22 mouse cellular contexts compared by ENCODE assay signal in the genomic region with DNA sequence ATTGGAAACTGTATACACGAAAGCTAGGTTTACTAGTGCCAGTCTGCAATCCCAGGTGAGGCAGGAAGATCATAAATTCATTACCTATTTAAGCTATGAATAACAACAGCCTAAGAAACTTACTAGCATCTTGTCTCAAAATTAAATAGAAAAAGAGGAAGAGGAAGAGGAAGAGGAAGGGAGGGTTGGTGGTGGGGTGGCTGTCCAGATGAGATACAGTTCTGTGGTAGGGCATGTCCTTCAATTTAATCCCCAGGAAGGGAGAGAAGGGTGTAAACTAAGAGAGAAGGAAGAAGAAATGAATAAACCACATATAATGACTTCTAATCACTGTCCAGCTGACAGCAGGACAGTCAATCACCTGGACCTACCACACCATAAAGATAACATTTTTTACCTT.
DNase-seq lines count a peak whose midpoint lies in the region; ATAC-seq and TF ChIP-seq lines count a peak whose summit lies in the region.
"Had no signal": no experiment of that assay in that cellular context is flagged by ENCODE, and none has a peak within 500 bp of the region (broad histone marks: within the 10 kb centered on the region; RNA-seq: fewer than 3 reads in every experiment).

No protein-coding gene starts in this region.

- no peak for TF ChIP-seq POLR2A in MEL (IDR thresholded peaks at IDR 0.05; ENCODE audit: control insufficient read depth in 1 of 2, insufficient read depth in 1 of 2, low read depth in 1 of 2, low read length in 2 of 2, poor library complexity in 1 of 2)

- DNase-seq in A20 (ENCODE audit: low read depth, low spot score) (peak; percentile 39), MEL (ENCODE audit: low read depth, low spot score) (peak; percentile 81)
- no peak for DNase-seq in adrenal gland, adult 18-20 months (ENCODE audit: low spot score in 2 of 2)
- DNase-seq in cerebellum, adult 9-10 months: no peak
- no peak for DNase-seq in layer of hippocampus, adult 9-10 months (ENCODE audit: low spot score)
- DNase-seq: adrenal gland, postnatal 10 days; cerebellum, adult 11-12 months; cerebellum, adult 9-11 months; cerebellum, postnatal 36 days; embryo, embryonic 11 days; gastrocnemius, postnatal 36 days; heart, adult 18-20 months; heart, postnatal 10 days; heart, postnatal 4 days had no signal

- peak overlapping the region; percentile 79 for H3K27ac ChIP-seq in MEL (ENCODE audit: control insufficient read depth, low read depth, low read length)
- H3K27ac ChIP-seq: embryonic facial prominence, embryonic 15.5 days; forebrain, embryonic 10.5 days; heart, embryonic 10.5 days; hindbrain, embryonic 14.5 days had no signal

- H3K36me3 ChIP-seq in MEL (ENCODE audit: control insufficient read depth in 1 of 2, insufficient read depth in 2 of 2, low read length in 2 of 2): peaks cover 0 to 49% of the 10 kb centered on the region in 2 experiments; a peak in 2 of 4 replicates
- H3K36me3 ChIP-seq: forebrain, embryonic 10.5 days had no signal

- no peaks in the 10 kb centered on the region; the same call in 1 of the 2 replicates for H3K79me2 ChIP-seq in MEL (ENCODE audit: control insufficient read depth, insufficient read depth, low read length, poor library complexity)

- peak; percentile 61 to 67 for ATAC-seq in hematopoietic stem cell, adult 5-6 weeks (replicated peaks in 1 of 2; ENCODE audit: insufficient read depth in 1 of 2, low FRiP score in 2 of 2, low TSS enrichment in 1 of 2, low read depth in 1 of 2, poor library complexity in 2 of 2, severe bottlenecking in 2 of 2)
- ATAC-seq: forebrain, embryonic 14.5 days; intestine, embryonic 16.5 days had no signal

- no peak for TF ChIP-seq RAD21 in MEL (IDR thresholded peaks at IDR 0.05; ENCODE audit: low read depth, low read length)

- no peaks in the 10 kb centered on the region for H3K27me3 ChIP-seq in MEL (ENCODE audit: control insufficient read depth in 1 of 2, insufficient read depth in 2 of 2, low read length in 2 of 2)
- H3K27me3 ChIP-seq: embryonic facial prominence, embryonic 15.5 days had no signal

- no peak for TF ChIP-seq CTCF in MEL (IDR thresholded peaks at IDR 0.05 in 2 of 3, conservative IDR thresholded peaks at IDR 0.05 in 1 of 3; ENCODE audit: control insufficient read depth in 1 of 3, insufficient read depth in 1 of 3, low read depth in 2 of 3, low read length in 3 of 3, poor library complexity in 1 of 3, severe bottlenecking in 1 of 3)

- H3K9me3 ChIP-seq in MEL (replicated peaks; ENCODE audit: insufficient read depth, low read length): no peaks in the 10 kb centered on the region
- H3K9me3 ChIP-seq: embryonic facial prominence, embryonic 15.5 days; forebrain, embryonic 10.5 days; heart, embryonic 10.5 days had no signal

- peaks cover 28 to 34% of the 10 kb centered on the region in 2 experiments for H3K4me1 ChIP-seq in MEL (ENCODE audit: control insufficient read depth in 1 of 2, insufficient read depth in 2 of 2, low read length in 2 of 2)
- H3K4me1 ChIP-seq: embryonic facial prominence, embryonic 15.5 days; forebrain, embryonic 10.5 days; heart, embryonic 10.5 days had no signal

- no peak overlapping the region for H3K4me3 ChIP-seq in MEL (ENCODE audit: control insufficient read depth in 1 of 2, insufficient read depth in 1 of 2, low read depth in 2 of 2, low read length in 2 of 2)
- H3K4me3 ChIP-seq: embryonic facial prominence, embryonic 15.5 days; erythroblast, embryonic 14.5 days; forebrain, embryonic 10.5 days; heart, embryonic 10.5 days had no signal

- peak; percentile 95 to 97 for TF ChIP-seq EP300 in MEL (IDR thresholded peaks at IDR 0.05; ENCODE audit: low read depth in 1 of 2, low read length in 2 of 2)

- no peak overlapping the region for H3K9ac ChIP-seq in MEL (ENCODE audit: control insufficient read depth, low read depth, low read length, poor library complexity, severe bottlenecking)
- H3K9ac ChIP-seq: embryonic facial prominence, embryonic 15.5 days; hindbrain, embryonic 14.5 days had no signal

TF ChIP-seq in MEL, 35 proteins besides CTCF, POLR2A, EP300 and RAD21:
- TF ChIP-seq POLR2AphosphoS2 (IDR thresholded peaks at IDR 0.05; ENCODE audit: low read length) (no peak), HCFC1 (IDR thresholded peaks at IDR 0.05; ENCODE audit: low read depth, low read length) (no peak), MAFK (IDR thresholded peaks at IDR 0.05; ENCODE audit: borderline replicate concordance, low read depth, low read length) (no peak), UBTF (IDR thresholded peaks at IDR 0.05; ENCODE audit: borderline replicate concordance, insufficient read depth, low read depth, low read length) (no peak), MAX (IDR thresholded peaks at IDR 0.05; ENCODE audit: low read length) (no peak), MAZ (IDR thresholded peaks at IDR 0.05; ENCODE audit: low read depth, low read length) (no peak), GABPA (IDR thresholded peaks at IDR 0.05; ENCODE audit: low read depth, low read length) (no peak), SMC3 (IDR thresholded peaks at IDR 0.05; ENCODE audit: low read depth, low read length) (no peak), KAT2A (conservative IDR thresholded peaks at IDR 0.05; ENCODE audit: low read depth, low read length) (no peak), USF1 (IDR thresholded peaks at IDR 0.05; ENCODE audit: low read depth, low read length) (no peak), GATA1 (IDR thresholded peaks at IDR 0.05; ENCODE audit: low read depth, low read length) (peak; percentile 81), MYC (IDR thresholded peaks at IDR 0.05; ENCODE audit: low read depth, low read length) (0 out of 2 replicates have a peak, but pooled peaks have one; percentile 32), ZC3H11A (IDR thresholded peaks at IDR 0.05; ENCODE audit: low read depth, low read length) (no peak), MEF2A (IDR thresholded peaks at IDR 0.05; ENCODE audit: extremely low read depth, insufficient replicate concordance, low read depth, low read length, poor library complexity, severe bottlenecking) (no peak), E2F4 (IDR thresholded peaks at IDR 0.05; ENCODE audit: borderline replicate concordance, low read depth, low read length) (no peak), JUND (IDR thresholded peaks at IDR 0.05; ENCODE audit: low read depth, low read length) (no peak), TAL1 (IDR thresholded peaks at IDR 0.05; ENCODE audit: low read length) (peak; percentile 92), ZMIZ1 (IDR thresholded peaks at IDR 0.05; ENCODE audit: low read depth, low read length) (no peak), ZKSCAN1 (IDR thresholded peaks at IDR 0.05; ENCODE audit: low read depth, low read length) (no peak), CHD1 (IDR thresholded peaks at IDR 0.05; ENCODE audit: low read depth, low read length) (no peak), CHD2 (IDR thresholded peaks at IDR 0.05; ENCODE audit: low read length) (no peak), NRF1 (IDR thresholded peaks at IDR 0.05; ENCODE audit: insufficient read depth, low read depth, low read length, poor library complexity, severe bottlenecking) (no peak), POLR2AphosphoS5 (IDR thresholded peaks at IDR 0.05; ENCODE audit: borderline replicate concordance, low read depth, low read length) (no peak), ZNF384 (IDR thresholded peaks at IDR 0.05; ENCODE audit: low read depth, low read length) (no peak), BHLHE40 (IDR thresholded peaks at IDR 0.05; ENCODE audit: borderline replicate concordance, low read depth, low read length) (no peak), ETS1 (IDR thresholded peaks at IDR 0.05; ENCODE audit: low read depth, low read length) (peak; percentile 60), SIN3A (IDR thresholded peaks at IDR 0.05; ENCODE audit: low read length) (peak; percentile 67; the same call in 1 of the 2 replicates), NELFE (IDR thresholded peaks at IDR 0.05; ENCODE audit: low read depth, low read length) (no peak), USF2 (IDR thresholded peaks at IDR 0.05; ENCODE audit: borderline replicate concordance in 1 of 2, insufficient read depth in 1 of 2, low read depth in 1 of 2, low read length in 2 of 2) (no peak), MXI1 (IDR thresholded peaks at IDR 0.05; ENCODE audit: low read depth, low read length) (no peak), TBP (IDR thresholded peaks at IDR 0.05; ENCODE audit: low read depth, low read length) (no peak), RCOR1 (IDR thresholded peaks at IDR 0.05; ENCODE audit: low read depth, low read length) (peak; percentile 47), TCF12 (IDR thresholded peaks at IDR 0.05; ENCODE audit: low read depth, low read length) (peak; percentile 84), ELF1 (IDR thresholded peaks at IDR 0.05; ENCODE audit: low read depth, low read length) (peak; percentile 55; the same call in 1 of the 2 replicates), MYB (IDR thresholded peaks at IDR 0.05; ENCODE audit: low read depth, low read length) (0 out of 2 replicates have a peak, but pooled peaks have one; percentile 38)
TF ChIP-seq in MEL: peak in this region for 9.

Comparison
In these comparisons a context has a peak if more than half of its experiments do, and no peak if none do; other contexts are left out.
1. DNase-seq: peak in A20 (single experiment) and MEL (single experiment); none in adrenal gland, adult 18-20 months (0 of 2), cerebellum, adult 9-10 months (single experiment) and layer of hippocampus, adult 9-10 months (single experiment).